Mouse (Mus musculus): Measurements from ENCODE around the gene 4930402H24Rik.

Gene 4930402H24Rik

GRCm38 (mm10) chr2:130664102-130664701, 242.0 kb downstream of the 4930402H24Rik start, which contains the start of gene Ddrgk1:
TSS of gene Ddrgk1 (minus strand) at chr2:130664659.
- peak; percentile 92 for DNase-seq (ENCODE audit: low read depth, low spot score)

GRCm38 (mm10) chr2:130663342-130663741, 242.9 kb downstream of the 4930402H24Rik start:
- no peak for DNase-seq (ENCODE audit: low read depth, low spot score)

DNA sequence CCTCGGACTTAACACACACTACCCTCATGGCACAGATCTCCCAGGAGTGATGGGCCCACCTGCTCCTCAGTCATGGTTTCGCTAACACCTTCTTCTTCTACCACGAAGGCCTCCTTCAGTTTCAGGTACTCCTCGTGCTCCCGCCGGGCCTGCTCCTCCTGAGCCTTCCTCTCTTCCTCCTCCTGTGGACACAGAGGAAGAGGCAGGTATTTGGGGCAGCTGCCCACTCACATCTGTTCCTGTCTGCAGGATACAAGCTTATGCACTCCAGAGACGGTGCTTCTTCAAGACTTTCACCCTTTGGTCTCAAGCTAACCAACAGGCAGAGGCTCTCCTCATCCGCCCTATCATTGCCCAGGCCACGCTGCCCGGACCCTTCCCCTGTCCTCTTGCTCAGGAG, 247.7 kb downstream of the 4930402H24Rik start:
- DNase-seq (ENCODE audit: low read depth, low spot score), result no peak

GRCm38 (mm10) chr2:130657541-130657940, 248.7 kb downstream of the 4930402H24Rik start:
- DNase-seq (ENCODE audit: low read depth, low spot score), result no peak

DNA sequence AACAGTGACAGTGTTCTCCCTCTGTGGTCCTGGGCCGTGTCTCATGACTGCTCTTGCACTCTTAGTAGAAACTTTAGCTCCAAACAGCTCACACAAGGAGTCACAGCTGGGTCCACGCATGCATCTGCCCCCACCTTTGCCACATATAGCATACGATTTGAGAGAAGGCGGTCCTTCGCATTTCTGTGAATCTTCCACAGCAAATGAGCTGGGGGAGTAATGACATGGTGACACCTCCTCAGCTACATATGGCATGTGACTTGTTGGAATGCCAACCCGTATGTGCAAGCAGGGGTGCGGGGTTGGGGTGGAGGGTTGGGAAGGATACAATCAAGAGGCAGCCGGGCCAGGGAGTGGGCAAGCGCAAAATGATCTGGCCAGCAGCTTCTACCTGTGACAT, 249.7 kb downstream of the 4930402H24Rik start:
- no peak for DNase-seq (ENCODE audit: low read depth, low spot score)
